Mouse (Mus musculus): ENCODE measurements around the gene Gm10563.
"Not testable (repeated sequence)": the region's sequence is repeated elsewhere in the genome, so short reads cannot be mapped to it uniquely, and the experiment has no call there.

Gm10563 gene

DNA sequence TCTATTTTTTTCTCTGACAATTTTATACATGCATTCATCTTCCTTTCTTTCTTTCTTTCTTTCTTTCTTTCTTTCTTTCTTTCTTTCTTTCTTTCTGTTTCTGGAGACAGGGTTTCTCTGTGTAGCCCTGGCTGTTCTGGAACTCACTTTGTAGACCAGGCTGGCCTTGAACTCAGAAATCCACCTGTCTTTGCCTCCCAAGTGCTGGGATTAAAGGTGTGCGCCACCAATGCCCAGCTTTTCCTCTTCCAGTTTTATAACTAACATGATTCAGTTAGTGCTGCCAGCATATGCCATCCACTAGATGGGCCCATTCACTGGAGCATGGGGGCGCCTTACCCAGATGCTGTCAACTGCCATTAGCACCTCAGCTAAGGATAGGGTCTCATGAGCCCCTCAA lies at the start of gene Gm10563:
Gm10563 (minus strand) TSS at position 101 of the 400 bp plus-strand sequence.
- not testable (repeated sequence) for DNase-seq (ENCODE audit: low read depth, low spot score)

GRCm38 (mm10) chr4:155694482-155695401 lies 49.5 kb upstream of the Gm10563 start:
- DNase-seq (ENCODE audit: low read depth, low spot score): no peak

DNA sequence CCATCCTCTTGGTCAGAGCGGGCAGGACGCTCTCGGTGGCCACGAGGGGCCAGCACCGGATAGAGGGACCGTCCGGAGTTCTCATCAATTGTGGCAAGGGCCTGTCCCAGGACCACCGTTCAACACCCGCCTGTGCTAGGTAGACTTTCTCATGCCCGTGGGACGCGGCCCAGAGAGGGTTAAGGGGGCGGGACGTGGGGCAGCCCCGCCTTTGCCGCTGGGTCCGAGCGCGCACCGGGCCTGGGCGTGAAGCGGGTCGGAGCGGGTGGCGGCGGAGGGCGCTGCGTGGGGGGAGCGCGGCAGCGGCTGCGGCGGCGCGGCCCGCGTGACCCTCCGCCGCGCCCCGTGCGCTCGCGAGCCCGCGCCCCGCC lies 48.9 kb upstream of the Gm10563 start, which contains the start of gene Fndc10:
Fndc10 (plus strand) TSS at position 232 of the 371 bp plus-strand sequence.
- no peak for DNase-seq (ENCODE audit: low read depth, low spot score)

DNA sequence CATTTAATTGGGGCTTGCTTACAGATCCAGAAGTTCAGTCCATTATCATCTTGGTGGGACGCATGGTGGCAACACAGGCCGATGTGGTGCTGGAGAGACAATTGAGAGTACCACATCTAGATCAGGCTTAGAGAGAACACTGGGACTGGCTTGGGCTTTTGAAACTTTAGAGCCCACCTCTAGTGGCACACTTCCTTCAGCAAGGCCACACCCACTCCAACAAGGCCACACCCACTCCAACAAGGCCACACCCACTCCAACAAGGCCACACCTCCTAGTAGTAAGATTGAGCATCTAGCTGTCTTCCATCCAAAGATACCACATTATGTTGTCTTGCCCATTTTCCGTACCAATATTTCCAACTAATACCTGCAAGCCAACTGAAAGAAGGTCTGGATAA lies 47.2 kb upstream of the Gm10563 start:
- DNase-seq (ENCODE audit: low read depth, low spot score): no peak

- no peak for DNase-seq (ENCODE audit: low read depth, low spot score)
Measured at GRCm38 (mm10) chr4:155690571-155691375, 45.6 kb upstream of the Gm10563 start.

DNA sequence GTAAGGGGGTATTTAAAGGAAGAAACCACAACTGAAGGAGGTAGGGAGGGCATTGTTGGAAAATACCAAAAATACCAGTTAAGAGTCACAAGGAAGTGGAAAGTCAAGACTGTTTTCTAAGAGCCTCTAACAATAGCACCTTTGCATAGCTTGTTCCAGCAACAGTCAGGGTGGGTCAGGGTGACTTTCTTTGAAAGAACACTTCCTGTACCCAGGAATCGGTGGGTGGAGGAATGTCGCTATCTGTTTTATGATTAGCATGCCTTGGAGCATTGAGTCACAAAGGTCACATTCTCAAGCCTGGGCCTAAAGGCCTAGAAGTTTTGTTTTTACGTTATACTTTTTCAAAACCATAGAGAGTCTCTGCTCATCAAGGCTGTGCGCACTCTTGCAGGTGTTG lies 42.6 kb upstream of the Gm10563 start:
- not testable (repeated sequence) for DNase-seq (ENCODE audit: low read depth, low spot score)

DNA sequence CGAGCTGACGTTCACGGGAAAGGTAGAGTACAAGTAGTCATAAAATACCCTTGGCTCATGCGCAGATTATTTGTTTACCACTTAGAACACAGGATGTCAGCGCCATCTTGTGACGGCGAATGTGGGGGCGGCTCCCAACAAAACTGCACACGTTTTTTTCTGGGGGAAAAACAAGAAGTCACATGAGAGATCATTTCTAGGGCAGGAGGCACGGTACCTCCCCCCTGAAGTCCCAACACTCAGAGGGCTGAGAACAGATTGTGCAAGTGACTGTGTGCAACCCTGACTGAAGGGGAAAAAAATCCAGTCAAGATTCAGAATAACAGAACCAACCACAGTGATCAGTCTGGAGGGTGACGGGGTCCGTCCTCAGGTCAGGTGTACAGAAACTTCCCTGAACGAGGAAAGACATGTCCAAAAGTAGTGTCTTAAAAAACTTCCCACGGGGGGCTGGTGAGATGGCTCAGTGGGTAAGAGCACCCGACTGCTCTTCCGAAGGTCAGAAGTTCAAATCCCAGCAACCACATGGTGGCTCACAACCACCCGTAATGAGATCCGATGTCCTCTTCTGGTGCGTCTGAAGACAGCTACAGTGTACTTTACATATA lies 38.6 kb upstream of the Gm10563 start:
- not testable (repeated sequence) for DNase-seq (ENCODE audit: low read depth, low spot score)

GRCm38 (mm10) chr4:155675991-155676390 lies 30.8 kb upstream of the Gm10563 start:
- no peak for DNase-seq (ENCODE audit: low read depth, low spot score)

- DNase-seq (ENCODE audit: low read depth, low spot score): no peak
Measured at GRCm38 (mm10) chr4:155672082-155672481, 26.9 kb upstream of the Gm10563 start.

- DNase-seq (ENCODE audit: low read depth, low spot score): not testable (repeated sequence)
Measured at GRCm38 (mm10) chr4:155670236-155670635, 25.0 kb upstream of the Gm10563 start.

DNA sequence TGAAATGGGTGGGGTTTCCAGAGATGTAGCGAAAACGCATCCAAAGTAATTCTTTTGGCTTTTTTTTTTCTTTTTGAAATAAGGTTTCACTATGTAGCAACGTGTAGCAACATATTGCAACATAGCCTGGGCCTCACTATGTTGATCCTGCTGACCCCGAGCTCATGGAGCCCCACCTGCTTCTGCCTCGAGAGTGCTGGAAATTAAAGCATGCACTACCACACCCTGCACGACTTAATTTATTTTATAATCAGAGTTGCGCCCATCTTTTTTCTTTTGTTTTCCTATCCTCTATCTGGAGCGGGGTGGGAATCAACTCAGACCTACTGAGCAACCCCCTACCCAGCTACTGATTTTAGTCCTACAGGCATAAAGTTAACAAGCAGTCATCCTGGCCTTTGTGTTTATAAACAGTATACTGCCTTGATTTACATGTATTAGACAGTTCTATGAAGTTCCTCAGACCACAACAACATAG lies 24.4 kb upstream of the Gm10563 start:
- DNase-seq (ENCODE audit: low read depth, low spot score): no peak

DNA sequence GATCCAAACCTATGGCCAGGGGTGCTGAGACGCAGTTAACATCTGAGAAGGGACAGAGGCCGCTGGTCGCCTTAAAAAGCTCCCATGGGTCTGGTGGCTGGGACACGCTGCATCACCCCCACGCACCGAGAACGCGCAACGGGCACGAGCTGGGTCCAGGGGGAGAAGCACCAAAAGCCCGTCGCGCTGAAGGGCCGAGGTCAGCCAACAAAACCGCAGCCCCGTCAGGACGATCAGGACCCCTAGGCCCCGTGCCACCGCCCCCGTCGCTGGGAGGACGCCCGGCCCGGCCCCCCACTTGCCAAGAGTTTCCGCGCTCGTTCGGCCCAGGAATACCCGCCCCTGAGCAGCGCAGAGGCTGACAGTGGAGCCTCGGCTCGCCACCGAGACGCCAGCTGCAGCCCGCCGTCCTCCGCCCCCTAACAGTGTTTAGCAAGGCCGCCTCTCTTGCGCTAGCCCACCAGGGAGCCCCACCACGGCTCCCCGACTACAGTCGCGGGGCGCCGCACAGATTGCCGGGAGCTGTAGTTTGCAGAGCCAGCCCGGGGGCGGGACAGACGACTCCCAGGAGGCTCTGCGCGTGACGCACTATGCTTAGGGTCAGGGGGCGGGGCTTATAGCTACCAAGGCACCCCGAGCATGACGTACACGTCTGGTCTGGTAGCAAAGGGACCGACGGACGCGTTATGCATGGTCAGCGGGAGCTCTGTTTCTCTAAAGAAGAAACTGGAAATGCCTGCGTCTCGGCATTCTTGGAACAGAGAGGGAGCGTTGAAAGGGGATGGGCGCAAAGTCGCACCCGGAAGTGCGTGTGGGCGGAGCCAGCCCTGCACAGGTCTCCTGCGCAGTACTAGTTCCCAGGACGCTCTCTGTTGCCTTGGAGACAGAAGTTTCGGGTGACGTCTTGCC lies 23.7 kb upstream of the Gm10563 start, which contains the start of gene Mib2:
Mib2 (minus strand) TSS at position 510 of the 909 bp plus-strand sequence.
- DNase-seq (ENCODE audit: low read depth, low spot score): peak; percentile 95

DNA sequence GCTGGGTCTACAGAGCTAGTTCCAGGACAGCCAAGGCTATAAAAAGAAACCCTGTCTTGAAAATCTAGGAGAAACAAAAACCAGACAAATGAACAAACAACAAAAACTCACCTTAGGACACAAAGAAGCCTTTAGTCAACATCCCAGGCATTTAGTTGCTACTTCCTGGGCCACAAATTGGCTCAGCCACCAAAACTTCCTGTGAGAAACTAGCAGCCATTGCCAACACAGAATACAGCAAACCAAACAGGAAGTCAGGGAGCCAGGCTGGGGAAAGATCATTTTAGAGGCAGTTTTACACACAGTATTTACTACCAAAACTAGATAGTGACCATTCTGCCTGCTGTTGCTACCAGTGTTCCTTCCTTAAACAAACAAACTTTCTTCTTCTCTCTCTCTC lies 21.7 kb upstream of the Gm10563 start:
- no peak for DNase-seq (ENCODE audit: low read depth, low spot score)

DNA sequence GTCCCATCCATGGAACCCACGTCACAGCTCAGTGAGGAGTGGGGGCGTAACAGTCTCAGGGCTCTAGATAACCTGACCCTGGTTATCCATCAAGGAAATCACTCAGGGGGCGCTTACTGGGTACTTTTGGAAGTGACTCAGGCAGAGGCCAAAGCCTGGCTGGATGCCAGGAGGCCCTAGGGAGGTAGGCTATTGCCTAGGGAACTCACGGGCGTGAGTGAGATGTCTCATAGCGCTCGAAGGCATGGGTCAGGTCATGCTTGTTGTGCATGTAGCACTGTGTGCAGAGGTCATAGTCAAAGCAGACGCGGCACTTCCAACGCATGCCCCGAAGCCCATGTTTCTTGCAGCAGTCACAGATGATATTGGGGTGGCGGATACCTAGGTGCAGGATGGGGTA lies 15.4 kb upstream of the Gm10563 start:
- DNase-seq (ENCODE audit: low read depth, low spot score): no peak

DNA sequence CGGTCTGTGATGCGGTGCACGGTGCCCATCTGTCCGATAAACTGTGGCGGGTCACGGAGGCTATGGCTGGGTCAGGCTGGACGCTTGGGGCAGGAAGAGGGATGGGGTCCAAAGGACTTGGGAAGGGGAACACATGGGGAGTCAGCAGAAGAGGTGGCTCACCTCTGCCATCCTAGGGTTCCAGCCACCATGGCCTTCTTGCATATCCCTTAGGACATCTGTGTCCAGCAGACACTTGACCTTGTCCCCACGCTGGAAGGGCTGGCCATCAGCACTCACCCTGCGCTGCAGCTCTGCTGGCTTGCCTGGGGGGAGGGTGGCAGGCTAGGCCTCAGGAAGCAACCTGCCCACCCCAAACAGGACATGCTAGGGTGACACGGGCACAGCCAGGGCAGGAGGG lies 13.8 kb upstream of the Gm10563 start:
- no peak for DNase-seq (ENCODE audit: low read depth, low spot score)

DNA sequence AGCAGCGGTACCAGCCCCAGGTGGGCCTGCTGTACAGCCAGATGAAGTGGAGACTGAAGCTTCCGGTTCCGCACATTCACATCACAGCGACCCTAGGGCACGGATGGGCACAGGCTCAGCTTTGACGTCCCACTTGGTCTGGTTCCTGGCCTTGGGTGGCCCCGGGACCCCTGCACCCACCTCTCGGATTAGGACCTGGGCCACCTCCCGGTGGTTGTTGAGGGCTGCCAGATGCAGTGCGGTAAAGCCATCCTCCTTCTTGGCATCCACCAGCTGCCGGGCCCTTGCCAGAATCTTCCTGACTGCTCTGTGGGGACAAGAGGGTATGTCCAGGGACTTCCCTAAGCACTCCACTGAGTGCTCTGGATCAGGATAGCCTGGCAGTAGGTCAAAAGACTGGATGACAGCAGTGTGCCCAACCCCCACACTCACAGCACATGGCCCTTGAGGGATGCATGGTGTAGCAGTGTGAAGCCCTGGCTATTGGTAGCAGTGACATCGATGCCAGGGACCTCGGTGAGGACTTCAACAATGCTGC lies 11.1 kb upstream of the Gm10563 start:
- no peak for DNase-seq (ENCODE audit: low read depth, low spot score)

- DNase-seq (ENCODE audit: low read depth, low spot score): no peak
Measured at GRCm38 (mm10) chr4:155654456-155655298, 9.5 kb upstream of the Gm10563 start.

GRCm38 (mm10) chr4:155654183-155654455 lies 8.9 kb upstream of the Gm10563 start:
- no peak for DNase-seq (ENCODE audit: low read depth, low spot score)

- DNase-seq (ENCODE audit: low read depth, low spot score): no peak
Measured at GRCm38 (mm10) chr4:155653451-155654182, 8.4 kb upstream of the Gm10563 start.

Data from WW6 (cell line).